Mouse (Mus musculus) limb, embryonic 13.5 days (tissue): ENCODE data around the gene Miox. TPM values are rescaled to one million over a fixed set of nuclear protein-coding genes. Genes with fewer than 3 reads are reported as not detected.

Experiments used
- ATAC-seq: fragments of 200-750 bp; cut with Nextera tagmentation; 2 replicates; pipeline ENCODE4 v1.8.0; 2017; ENCODE audit warnings: low read depth, moderate number of reproducible peaks, moderate TSS enrichment; ENCODE audit not compliant: low FRiP score
- H3K27ac ChIP-seq: fragments of 300-500 bp; sonication (generic); 2 replicates; pipeline ENCODE4 v1.5.1; 2015; ENCODE audit warnings: inconsistent platforms, mild to moderate bottlenecking, moderate library complexity
- H3K27me3 ChIP-seq: fragments of 300-500 bp; sonication (generic); 2 replicates; pipeline ENCODE4 v1.6.1; 2015; ENCODE audit warnings: mild to moderate bottlenecking, inconsistent platforms
- H3K36me3 ChIP-seq: fragments of 300-500 bp; sonication (generic); 2 replicates; pipeline ENCODE4 v1.6.1; 2015; ENCODE audit warnings: inconsistent platforms, mild to moderate bottlenecking, moderate library complexity
- H3K4me1 ChIP-seq: fragments of 300-500 bp; sonication (generic); 2 replicates; pipeline ENCODE4 v1.6.1; 2015; ENCODE audit warnings: inconsistent platforms
- H3K4me2 ChIP-seq: fragments of 300-500 bp; sonication (generic); replicated peaks from 2 replicates; pipeline ENCODE4 v1.6.1; 2015; ENCODE audit warnings: inconsistent platforms, mild to moderate bottlenecking, moderate library complexity
- H3K4me3 ChIP-seq: fragments of 300-500 bp; sonication (generic); 2 replicates; pipeline ENCODE4 v1.5.1; 2015; ENCODE audit warnings: moderate library complexity, mild to moderate bottlenecking, inconsistent platforms
- H3K9ac ChIP-seq: fragments of 300-500 bp; sonication (generic); 2 replicates; pipeline ENCODE4 v1.6.1; 2015; ENCODE audit warnings: mild to moderate bottlenecking, inconsistent platforms
- H3K9me3 ChIP-seq: fragments of 300-500 bp; sonication (generic); 2 replicates; pipeline ENCODE4 v1.6.1; 2016; ENCODE audit warnings: inconsistent platforms
- WGBS: fragments of 180-500 bp; shearing (Covaris S2); methylation state at CpG from one replicate; pipeline ENCODE4 v1.1.7; 2015; 5-methylcytosine and 5-hydroxymethylcytosine counted together
- polyA plus RNA-seq: library from polyadenylated mRNA; unstranded; fragments of >200 nt; fragmentation: Nextera tagmentation; extraction: Ambion mirVana; gene quantifications from 2 replicates; pipeline ENCODE4 v1.2.1, GENCODE M21; 2015

Gene Miox
- polyA plus RNA-seq, 1 experiment from 2014 or later, result not detected

- ATAC-seq, result no peak
- Histone ChIP-seq H3K27me3 (no peaks in the 10 kb centered on the region), H3K27ac (no peak overlapping the region), H3K4me2 (no peak overlapping the region), H3K9ac (no peak overlapping the region), H3K4me3 (no peak overlapping the region), H3K36me3 (peaks cover 44% of the 10 kb centered on the region), H3K9me3 (no peaks in the 10 kb centered on the region), H3K4me1 (peaks cover 23% of the 10 kb centered on the region)
- 95% methylated on average over 12 of the region's 12 CpGs for WGBS
Measured at GRCm38 (mm10) chr15:89352795-89353194, 18.6 kb downstream of the Miox start.

GRCm38 (mm10) chr15:89353837-89354236 lies 19.6 kb downstream of the Miox start:
- WGBS, result 95% methylated on average over 16 of the region's 16 CpGs
- ATAC-seq, result no peak
- Histone ChIP-seq H3K4me1 (peaks cover 31% of the 10 kb centered on the region), H3K4me2 (peak overlapping the region; percentile 85), H3K9me3 (no peaks in the 10 kb centered on the region), H3K9ac (peak overlapping the region; percentile 77), H3K36me3 (peaks cover 49% of the 10 kb centered on the region), H3K27me3 (no peaks in the 10 kb centered on the region), H3K27ac (no peak overlapping the region), H3K4me3 (peak overlapping the region; percentile 85)

GRCm38 (mm10) chr15:89354455-89354854 lies 20.3 kb downstream of the Miox start:
- Histone ChIP-seq H3K27me3 (no peaks in the 10 kb centered on the region), H3K4me2 (peak overlapping the region; percentile 85), H3K9ac (peak overlapping the region; percentile 77), H3K4me1 (peaks cover 35% of the 10 kb centered on the region), H3K4me3 (peak overlapping the region; percentile 85), H3K27ac (no peak overlapping the region), H3K9me3 (no peaks in the 10 kb centered on the region), H3K36me3 (peaks cover 49% of the 10 kb centered on the region)
- no peak for ATAC-seq
- WGBS, result 75% methylated on average over 7 of the region's 7 CpGs

- peak within 1 kb of the TSS; percentile 88 for H3K9ac ChIP-seq
- no peaks in the 10 kb centered on the region for H3K27me3 ChIP-seq
- H3K36me3 ChIP-seq, result peaks cover 46% of the 10 kb centered on the region
- peak; percentile 92 for ATAC-seq
- peak within 1 kb of the TSS; percentile 85 for H3K4me2 ChIP-seq
- H3K9me3 ChIP-seq, result no peaks in the 10 kb centered on the region
- H3K4me1 ChIP-seq, result peaks cover 35% of the 10 kb centered on the region
- H3K4me3 ChIP-seq, result peak within 1 kb of the TSS; percentile 85
- under 1% methylated on average over 64 of the region's 64 CpGs for WGBS
- H3K27ac ChIP-seq, result peak within 1 kb of the TSS; percentile 91
Measured at GRCm38 (mm10) chr15:89355241-89356187, 21.3 kb downstream of the Miox start, which contains the start of the genes Lmf2 and Ncaph2. Gene Lmf2 (minus strand): TSS chr15:89355659. Gene Ncaph2 (plus strand): TSS chr15:89355719.

GRCm38 (mm10) chr15:89356372-89356771 lies 22.2 kb downstream of the Miox start:
- ATAC-seq, result peak; percentile 71
- WGBS, result 1% methylated on average over 15 of the region's 15 CpGs
- H3K9me3 ChIP-seq, result no peaks in the 10 kb centered on the region

GRCm38 (mm10) chr15:89358784-89359183 lies 24.6 kb downstream of the Miox start:
- no peak for ATAC-seq
- Histone ChIP-seq H3K4me3 (no peak overlapping the region), H3K4me2 (0 out of 2 replicates have a peak overlapping the region, but pooled peaks have one; percentile 3), H3K27ac (no peak overlapping the region), H3K36me3 (peaks cover 45% of the 10 kb centered on the region), H3K4me1 (peaks cover 35% of the 10 kb centered on the region), H3K27me3 (no peaks in the 10 kb centered on the region), H3K9ac (no peak overlapping the region), H3K9me3 (no peaks in the 10 kb centered on the region)
- 81% methylated on average over 3 of the region's 3 CpGs for WGBS

More at GRCm38 (mm10) chr15:89356372-89356771, 22.2 kb downstream of the Miox start:
- H3K4me2 ChIP-seq, result peak overlapping the region; percentile 85
- peak overlapping the region; percentile 91 for H3K27ac ChIP-seq
- H3K27me3 ChIP-seq, result no peaks in the 10 kb centered on the region
- peaks cover 46% of the 10 kb centered on the region for H3K36me3 ChIP-seq
- peaks cover 35% of the 10 kb centered on the region for H3K4me1 ChIP-seq
- H3K9ac ChIP-seq, result peak overlapping the region; percentile 88
- peak overlapping the region; percentile 85 for H3K4me3 ChIP-seq

- no peak overlapping the region for H3K4me2 ChIP-seq
- H3K9me3 ChIP-seq, result no peaks in the 10 kb centered on the region
- H3K36me3 ChIP-seq, result peaks cover 84% of the 10 kb centered on the region
- no peak overlapping the region for H3K9ac ChIP-seq
- peaks cover 10% of the 10 kb centered on the region for H3K4me1 ChIP-seq
- no peak for ATAC-seq
- WGBS, result 91% methylated on average over 7 of the region's 7 CpGs
- H3K4me3 ChIP-seq, result no peak overlapping the region
- H3K27ac ChIP-seq, result no peak overlapping the region
- H3K27me3 ChIP-seq, result no peaks in the 10 kb centered on the region
Measured at GRCm38 (mm10) chr15:89363051-89363450, 28.9 kb downstream of the Miox start.

- H3K9ac ChIP-seq, result no peak overlapping the region
- H3K27ac ChIP-seq, result no peak overlapping the region
- WGBS, result 90% methylated on average over 4 of the region's 4 CpGs
- no peaks in the 10 kb centered on the region for H3K9me3 ChIP-seq
- H3K4me3 ChIP-seq, result no peak overlapping the region
- no peaks in the 10 kb centered on the region for H3K27me3 ChIP-seq
- peaks cover 99% of the 10 kb centered on the region for H3K36me3 ChIP-seq
- ATAC-seq, result no peak
- no peak overlapping the region for H3K4me2 ChIP-seq
- no peaks in the 10 kb centered on the region for H3K4me1 ChIP-seq
Measured at GRCm38 (mm10) chr15:89365141-89365551, 30.9 kb downstream of the Miox start.

GRCm38 (mm10) chr15:89372068-89372467 lies 37.9 kb downstream of the Miox start:
- Histone ChIP-seq H3K27me3 (peaks cover 19% of the 10 kb centered on the region), H3K4me3 (no peak overlapping the region), H3K9ac (peak overlapping the region; percentile 35; the same call in 1 of the 2 replicates), H3K4me1 (peaks cover 19% of the 10 kb centered on the region), H3K9me3 (no peaks in the 10 kb centered on the region), H3K36me3 (peaks cover 57% of the 10 kb centered on the region), H3K27ac (no peak overlapping the region), H3K4me2 (no peak overlapping the region; the same call in 1 of the 2 replicates)
- 88% methylated on average over 13 of the region's 13 CpGs for WGBS
- ATAC-seq, result no peak

- Histone ChIP-seq H3K27ac (no peak overlapping the region), H3K4me3 (peak overlapping the region; percentile 66; the same call in 1 of the 2 replicates), H3K27me3 (peaks cover 24% of the 10 kb centered on the region), H3K4me1 (peaks cover 24% of the 10 kb centered on the region), H3K9me3 (no peaks in the 10 kb centered on the region), H3K36me3 (peaks cover 53% of the 10 kb centered on the region), H3K4me2 (peak overlapping the region; percentile 85), H3K9ac (peak overlapping the region; percentile 35; the same call in 1 of the 2 replicates)
- 84% methylated on average over 7 of the region's 7 CpGs for WGBS
- no peak for ATAC-seq
Measured at GRCm38 (mm10) chr15:89372536-89372935, 38.3 kb downstream of the Miox start.

GRCm38 (mm10) chr15:89373027-89373761 lies 39.0 kb downstream of the Miox start:
- WGBS, result 2% methylated on average over 35 of the region's 35 CpGs
- no peaks in the 10 kb centered on the region for H3K9me3 ChIP-seq
- H3K4me3 ChIP-seq, result peak overlapping the region; percentile 66
- H3K9ac ChIP-seq, result peak overlapping the region; percentile 84
- ATAC-seq, result peak; percentile 77
- peaks cover 30% of the 10 kb centered on the region for H3K27me3 ChIP-seq
- H3K4me1 ChIP-seq, result peaks cover 28% of the 10 kb centered on the region
- peaks cover 46% of the 10 kb centered on the region for H3K36me3 ChIP-seq
- H3K27ac ChIP-seq, result peak overlapping the region; percentile 87
- peak overlapping the region; percentile 85 for H3K4me2 ChIP-seq
